Mouse (Mus musculus): ENCODE measurements around the gene Exosc5. TPM values are rescaled to one million over a fixed set of nuclear protein-coding genes. Genes with fewer than 3 reads are reported as not detected.

Exosc5 gene
- polyA plus RNA-seq, 1 experiment from 2014 or later: 82.2 TPM

- Histone ChIP-seq H3K27ac (no peak overlapping the region), H3K4me3 (no peak overlapping the region), H3K27me3 (replicated peaks) (no peaks in the 10 kb centered on the region), H3K4me2 (no peak overlapping the region), H3K4me1 (peaks cover 12% of the 10 kb centered on the region; the same call in 1 of the 2 replicates), H3K9me3 (replicated peaks) (0 out of 2 replicates have a peak, but pooled peaks cover 4% of the 10 kb centered on the region), H3K36me3 (peaks cover 6% of the 10 kb centered on the region; the same call in 1 of the 2 replicates), H3K9ac (no peak overlapping the region)
- no peak for ATAC-seq
- 38% methylated on average over 10 of the region's 10 CpGs for WGBS (ENCODE audit: insufficient replicate concordance)
These were observed 14.8 kb upstream of the Exosc5 start for GRCm38 (mm10) chr7:25644136-25644535.

GRCm38 (mm10) chr7:25644631-25645030 is 14.3 kb upstream of the Exosc5 start:
- Histone ChIP-seq H3K27ac (no peak overlapping the region), H3K4me1 (peaks cover 17% of the 10 kb centered on the region), H3K9ac (no peak overlapping the region), H3K9me3 (replicated peaks) (0 out of 2 replicates have a peak, but pooled peaks cover 4% of the 10 kb centered on the region), H3K4me2 (no peak overlapping the region), H3K36me3 (peaks cover 6% of the 10 kb centered on the region; the same call in 1 of the 2 replicates), H3K27me3 (replicated peaks) (no peaks in the 10 kb centered on the region), H3K4me3 (no peak overlapping the region)
- no peak for ATAC-seq
- 45% methylated on average over 4 of the region's 4 CpGs for WGBS (ENCODE audit: insufficient replicate concordance)

GRCm38 (mm10) chr7:25645074-25645473 is 13.9 kb upstream of the Exosc5 start:
- Histone ChIP-seq H3K4me3 (no peak overlapping the region), H3K36me3 (peaks cover 6% of the 10 kb centered on the region; the same call in 1 of the 2 replicates), H3K4me2 (no peak overlapping the region), H3K4me1 (peaks cover 22% of the 10 kb centered on the region), H3K27me3 (replicated peaks) (no peaks in the 10 kb centered on the region), H3K27ac (no peak overlapping the region), H3K9ac (no peak overlapping the region), H3K9me3 (replicated peaks) (0 out of 2 replicates have a peak, but pooled peaks cover 4% of the 10 kb centered on the region)
- no peak for ATAC-seq
- 58% methylated on average over 14 of the region's 14 CpGs for WGBS (ENCODE audit: insufficient replicate concordance)

- no peak overlapping the region for H3K4me2 ChIP-seq
- 51% methylated on average over 5 of the region's 5 CpGs for WGBS (ENCODE audit: insufficient replicate concordance)
- no peak overlapping the region for H3K9ac ChIP-seq
- no peaks in the 10 kb centered on the region for H3K36me3 ChIP-seq
- H3K27ac ChIP-seq: no peak overlapping the region
- 0 out of 2 replicates have a peak, but pooled peaks cover 1% of the 10 kb centered on the region for H3K9me3 ChIP-seq (replicated peaks)
- H3K4me3 ChIP-seq: no peak overlapping the region
- no peaks in the 10 kb centered on the region for H3K27me3 ChIP-seq (replicated peaks)
- no peak for ATAC-seq
- peaks cover 32% of the 10 kb centered on the region for H3K4me1 ChIP-seq
These were observed 11.3 kb upstream of the Exosc5 start for GRCm38 (mm10) chr7:25647574-25648123.

GRCm38 (mm10) chr7:25649839-25650238 is 9.1 kb upstream of the Exosc5 start:
- Histone ChIP-seq H3K9me3 (replicated peaks) (no peaks in the 10 kb centered on the region), H3K4me3 (no peak overlapping the region), H3K4me2 (no peak overlapping the region), H3K4me1 (peaks cover 25% of the 10 kb centered on the region), H3K27ac (no peak overlapping the region; the same call in 1 of the 2 replicates), H3K27me3 (replicated peaks) (no peaks in the 10 kb centered on the region), H3K36me3 (no peaks in the 10 kb centered on the region), H3K9ac (no peak overlapping the region)
- ATAC-seq: 0 out of 2 replicates have a peak, but pooled peaks have one; percentile 9
- 25% methylated on average over 5 of the region's 5 CpGs for WGBS (ENCODE audit: insufficient replicate concordance)

- no peak for ATAC-seq
- Histone ChIP-seq H3K9me3 (replicated peaks) (no peaks in the 10 kb centered on the region), H3K27ac (no peak overlapping the region), H3K9ac (no peak overlapping the region), H3K36me3 (no peaks in the 10 kb centered on the region), H3K4me1 (peaks cover 26% of the 10 kb centered on the region), H3K4me2 (no peak overlapping the region), H3K4me3 (no peak overlapping the region), H3K27me3 (replicated peaks) (no peaks in the 10 kb centered on the region)
- WGBS (ENCODE audit: insufficient replicate concordance): 38% methylated on average over 8 of the region's 8 CpGs
These were observed 7.7 kb upstream of the Exosc5 start for GRCm38 (mm10) chr7:25651281-25651680.

GRCm38 (mm10) chr7:25652244-25652759 is 6.7 kb upstream of the Exosc5 start:
- 39% methylated on average over 12 of the region's 12 CpGs for WGBS (ENCODE audit: insufficient replicate concordance)
- H3K4me3 ChIP-seq: no peak overlapping the region
- 0 out of 2 replicates have a peak overlapping the region, but pooled peaks have one; percentile 8 for H3K4me2 ChIP-seq
- H3K4me1 ChIP-seq: peaks cover 36% of the 10 kb centered on the region
- H3K9me3 ChIP-seq (replicated peaks): no peaks in the 10 kb centered on the region
- no peaks in the 10 kb centered on the region for H3K27me3 ChIP-seq (replicated peaks)
- H3K27ac ChIP-seq: no peak overlapping the region
- no peak overlapping the region for H3K9ac ChIP-seq
- no peaks in the 10 kb centered on the region for H3K36me3 ChIP-seq
- no peak for ATAC-seq

- Histone ChIP-seq H3K27me3 (replicated peaks) (no peaks in the 10 kb centered on the region), H3K27ac (no peak overlapping the region), H3K9ac (no peak overlapping the region), H3K4me1 (peaks cover 50% of the 10 kb centered on the region), H3K9me3 (replicated peaks) (no peaks in the 10 kb centered on the region), H3K4me3 (no peak overlapping the region), H3K36me3 (peaks cover under 1% of the 10 kb centered on the region), H3K4me2 (no peak overlapping the region)
- 64% methylated on average over 11 of the region's 11 CpGs for WGBS (ENCODE audit: insufficient replicate concordance)
- no peak for ATAC-seq
These were observed 3.1 kb upstream of the Exosc5 start for GRCm38 (mm10) chr7:25655601-25656428.

- Histone ChIP-seq H3K9ac (peak overlapping the region; percentile 66), H3K9me3 (replicated peaks) (no peaks in the 10 kb centered on the region), H3K4me3 (peak overlapping the region; percentile 77), H3K4me2 (peak overlapping the region; percentile 83), H3K4me1 (peaks cover 54% of the 10 kb centered on the region), H3K27me3 (replicated peaks) (no peaks in the 10 kb centered on the region), H3K27ac (no peak overlapping the region), H3K36me3 (peaks cover 20% of the 10 kb centered on the region)
- WGBS (ENCODE audit: insufficient replicate concordance): 27% methylated on average over 10 of the region's 10 CpGs
- ATAC-seq: no peak
These were observed 1.2 kb upstream of the Exosc5 start for GRCm38 (mm10) chr7:25657785-25658184.

GRCm38 (mm10) chr7:25666381-25666780 is 7.4 kb downstream of the Exosc5 start:
- no peak overlapping the region for H3K4me2 ChIP-seq
- no peak overlapping the region for H3K27ac ChIP-seq
- no peaks in the 10 kb centered on the region for H3K27me3 ChIP-seq (replicated peaks)
- no peak overlapping the region for H3K4me3 ChIP-seq
- WGBS (ENCODE audit: insufficient replicate concordance): 85% methylated on average over 8 of the region's 8 CpGs
- H3K9ac ChIP-seq: no peak overlapping the region
- no peak for ATAC-seq
- peaks cover 89% of the 10 kb centered on the region for H3K36me3 ChIP-seq
- H3K4me1 ChIP-seq: peaks cover 4% of the 10 kb centered on the region
- H3K9me3 ChIP-seq (replicated peaks): no peaks in the 10 kb centered on the region

GRCm38 (mm10) chr7:25669158-25669557 is 10.2 kb downstream of the Exosc5 start:
- Histone ChIP-seq H3K27ac (no peak overlapping the region), H3K9me3 (replicated peaks) (0 out of 2 replicates have a peak, but pooled peaks cover 4% of the 10 kb centered on the region), H3K27me3 (replicated peaks) (peaks cover 13% of the 10 kb centered on the region), H3K4me2 (no peak overlapping the region), H3K4me1 (peaks cover 1% of the 10 kb centered on the region; the same call in 1 of the 2 replicates), H3K36me3 (peaks cover 61% of the 10 kb centered on the region), H3K4me3 (no peak overlapping the region), H3K9ac (no peak overlapping the region)
- ATAC-seq: no peak
- WGBS (ENCODE audit: insufficient replicate concordance): 71% methylated on average over 10 of the region's 10 CpGs

GRCm38 (mm10) chr7:25669631-25670030 is 10.7 kb downstream of the Exosc5 start:
- 0 out of 2 replicates have a peak, but pooled peaks cover 4% of the 10 kb centered on the region for H3K9me3 ChIP-seq (replicated peaks)
- H3K27ac ChIP-seq: no peak overlapping the region
- 73% methylated on average over 9 of the region's 9 CpGs for WGBS (ENCODE audit: insufficient replicate concordance)
- no peak for ATAC-seq
- H3K36me3 ChIP-seq: peaks cover 56% of the 10 kb centered on the region
- peaks cover 6% of the 10 kb centered on the region for H3K4me1 ChIP-seq
- H3K9ac ChIP-seq: no peak overlapping the region
- H3K27me3 ChIP-seq (replicated peaks): peaks cover 18% of the 10 kb centered on the region
- no peak overlapping the region for H3K4me3 ChIP-seq
- no peak overlapping the region for H3K4me2 ChIP-seq
